Mouse (Mus musculus) cerebellum, adult 2 months (tissue): ENCODE results near the gene Slc35b2. TPM values are rescaled to one million over a fixed set of nuclear protein-coding genes. Genes with fewer than 3 reads are reported as not detected.
A peak's percentile ranks its signal among the peaks of the same experiment; 100 is the strongest.

Experiments used
- DNase-seq, 2 experiments: peaks; one replicate each; pipeline ENCODE4 v3.0.0; 2021
- H3K27ac ChIP-seq: fragments of 200-500 bp; 2 replicates; pipeline ENCODE4 v1.5.1; 2012; ENCODE audit warnings: low read length, control low read depth, inconsistent platforms; ENCODE audit not compliant: insufficient read depth
- H3K27me3 ChIP-seq: fragments of 200-500 bp; 2 replicates; pipeline ENCODE4 v1.6.1; 2012; ENCODE audit warnings: inconsistent platforms, mild to moderate bottlenecking, low read length, moderate library complexity; ENCODE audit not compliant: control insufficient read depth, insufficient read depth
- H3K4me1 ChIP-seq: fragments of 200-500 bp; 2 replicates; pipeline ENCODE4 v1.6.1; 2011; ENCODE audit warnings: low read length; ENCODE audit not compliant: control insufficient read depth, insufficient read depth
- H3K4me3 ChIP-seq: fragments of 200-500 bp; replicated peaks from 2 replicates; pipeline ENCODE3; 2011; ENCODE audit warnings: mild to moderate bottlenecking, low read depth, low read length, control low read depth; ENCODE audit not compliant: insufficient read depth
- CTCF ChIP-seq: fragments of 200-500 bp; IDR thresholded peaks from 2 replicates; pipeline ENCODE4 v1.5.1; 2011; ENCODE audit warnings: low read depth, mild to moderate bottlenecking, control low read depth, low read length, moderate library complexity, borderline replicate concordance; ENCODE audit not compliant: insufficient read depth
- POLR2A ChIP-seq: fragments of 200-500 bp; IDR thresholded peaks from 2 replicates; pipeline ENCODE4 v1.6.1; 2011; ENCODE audit warnings: low read length, control low read depth, borderline replicate concordance; ENCODE audit not compliant: insufficient read depth
- WGBS: fragments of 180-500 bp; shearing (Covaris S2); methylation state at CpG from one replicate; pipeline ENCODE4 v1.1.7; 2018; 5-methylcytosine and 5-hydroxymethylcytosine counted together
- polyA plus RNA-seq: library from polyadenylated mRNA; depleted of rRNA; stranded (reverse); fragments of >200 nt; gene quantifications from 2 replicates; pipeline ENCODE4 v1.2.3, GENCODE M21; 2012

The Slc35b2 gene
- polyA plus RNA-seq, 1 experiment = 71.3 TPM

GRCm38 (mm10) chr17:45568990-45569389, 5.3 kb downstream of the Slc35b2 start:
- 80% methylated on average over 12 of the region's 12 CpGs for WGBS
- Histone ChIP-seq H3K4me1 (peaks cover 16% of the 10 kb centered on the region), H3K27ac (no peak overlapping the region), H3K4me3 (no peak overlapping the region), H3K27me3 (no peaks in the 10 kb centered on the region)
- DNase-seq = no peak
- TF ChIP-seq CTCF (no peak), POLR2A (no peak)

GRCm38 (mm10) chr17:45569999-45570398, 6.3 kb downstream of the Slc35b2 start:
- no peak for TF ChIP-seq POLR2A
- no peak for TF ChIP-seq CTCF

GRCm38 (mm10) chr17:45572103-45573086, 8.7 kb downstream of the Slc35b2 start:
- Histone ChIP-seq H3K4me3 (peak overlapping the region; percentile 86), H3K27me3 (no peaks in the 10 kb centered on the region), H3K27ac (peak overlapping the region; percentile 98), H3K4me1 (peaks cover 12% of the 10 kb centered on the region)
- 1% methylated on average over 51 of the region's 57 CpGs for WGBS
- peak; percentile 78 to 79 for DNase-seq
- no peak for TF ChIP-seq CTCF
- TF ChIP-seq POLR2A = no peak

More at GRCm38 (mm10) chr17:45569999-45570398, 6.3 kb downstream of the Slc35b2 start:
- Histone ChIP-seq H3K27me3 (no peaks in the 10 kb centered on the region), H3K4me3 (no peak overlapping the region), H3K4me1 (peaks cover 12% of the 10 kb centered on the region), H3K27ac (no peak overlapping the region)
- 70% methylated on average over 4 of the region's 4 CpGs for WGBS
- DNase-seq = no peak

GRCm38 (mm10) chr17:45573087-45573779, 9.6 kb downstream of the Slc35b2 start, which contains the start of gene Hsp90ab1:
Gene Hsp90ab1, minus strand, starts transcription at chr17:45573271.
- H3K4me3 ChIP-seq = peak within 1 kb of the TSS; percentile 86
- H3K27me3 ChIP-seq = no peaks in the 10 kb centered on the region
- peak; percentile 95 for TF ChIP-seq POLR2A
- TF ChIP-seq CTCF = no peak
- H3K27ac ChIP-seq = peak within 1 kb of the TSS; percentile 98
- peak; percentile 98 to 99 for DNase-seq
- H3K4me1 ChIP-seq = peaks cover 12% of the 10 kb centered on the region
- under 1% methylated on average over 38 of the region's 41 CpGs for whole genome bisulfite sequencing

DNA sequence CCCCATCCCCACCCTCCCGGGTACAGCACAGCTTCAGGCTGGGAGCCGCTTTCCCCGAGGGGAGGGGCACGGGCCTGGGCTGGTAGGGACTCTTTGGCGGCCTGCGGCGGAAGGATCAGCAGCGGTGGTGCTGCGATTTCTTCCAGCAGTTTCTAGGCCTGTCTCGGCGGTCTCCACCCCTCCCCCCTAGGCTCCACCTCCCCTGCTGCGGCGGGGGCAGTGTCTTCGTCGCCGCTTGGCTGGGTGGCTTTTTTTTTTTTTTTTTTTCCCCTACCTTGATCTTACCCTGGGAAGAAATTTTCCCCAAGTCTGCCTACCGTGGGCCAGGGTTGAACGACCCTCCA, 10.1 kb downstream of the Slc35b2 start:
- DNase-seq = peak; percentile 97
- peak overlapping the region; percentile 98 for H3K27ac ChIP-seq
- peaks cover 9% of the 10 kb centered on the region for H3K4me1 ChIP-seq
- TF ChIP-seq CTCF (no peak), POLR2A (no peak)
- H3K4me3 ChIP-seq = peak overlapping the region; percentile 86
- 0% methylated on average over 18 of the region's 18 CpGs for WGBS
- no peaks in the 10 kb centered on the region for H3K27me3 ChIP-seq

GRCm38 (mm10) chr17:45574129-45574761, 10.6 kb downstream of the Slc35b2 start:
- H3K27ac ChIP-seq = peak overlapping the region; percentile 98
- peaks cover 9% of the 10 kb centered on the region for H3K4me1 ChIP-seq
- TF ChIP-seq CTCF = no peak
- TF ChIP-seq POLR2A = peak; percentile 54; the same call in 1 of the 2 replicates
- 1% methylated on average over 17 of the region's 17 CpGs for WGBS
- H3K4me3 ChIP-seq = peak overlapping the region; percentile 86
- DNase-seq = peak; percentile 88 to 89
- no peaks in the 10 kb centered on the region for H3K27me3 ChIP-seq

DNA sequence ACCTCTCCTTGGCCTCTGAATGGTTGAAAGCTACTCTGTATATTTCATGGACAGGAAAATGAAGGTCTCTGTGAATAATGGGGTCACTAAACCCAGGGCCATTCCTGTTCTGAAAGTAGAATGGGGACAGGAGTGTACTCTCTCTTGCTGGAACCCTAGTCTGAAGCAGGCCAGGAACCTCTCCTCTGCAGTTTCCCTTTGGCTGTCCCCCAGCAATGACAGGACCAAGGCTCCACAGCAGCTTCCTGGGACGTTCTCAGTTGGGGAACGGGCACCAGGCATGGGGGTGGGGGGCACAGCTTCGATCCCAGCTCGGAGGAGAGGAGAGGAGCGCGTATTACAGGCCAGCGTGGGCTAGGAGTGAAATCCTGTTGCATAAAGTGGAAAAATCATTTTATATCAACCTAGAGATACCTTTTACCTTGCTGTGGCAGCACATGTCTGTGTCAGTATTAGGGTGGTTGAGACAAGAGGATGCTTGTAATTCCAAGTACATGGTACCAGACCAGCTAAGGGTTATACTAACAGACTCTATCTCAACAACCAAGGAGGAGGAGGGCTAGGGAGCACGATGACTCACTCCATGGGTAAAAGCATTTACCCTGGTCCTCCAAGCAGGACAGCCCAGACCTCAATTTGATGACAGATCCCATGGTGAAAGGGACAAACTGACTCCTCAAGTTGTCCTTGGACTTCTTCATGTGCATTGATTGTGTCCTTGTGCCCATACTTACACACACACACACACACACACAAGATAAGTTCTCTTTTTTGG, 11.6 kb downstream of the Slc35b2 start:
- 78% methylated on average over 8 of the region's 8 CpGs for WGBS
- Histone ChIP-seq H3K27me3 (no peaks in the 10 kb centered on the region), H3K27ac (peak overlapping the region; percentile 98), H3K4me1 (peaks cover 9% of the 10 kb centered on the region), H3K4me3 (no peak overlapping the region)
- TF ChIP-seq POLR2A (no peak), CTCF (no peak)
- DNase-seq = no peak
